ENCODE assay signal across 9 mouse cellular contexts in genomic region chr14:86484247-86484646, GRCm38 (mm10).
DNase-seq lines count a peak whose midpoint lies in the region; ATAC-seq and TF ChIP-seq lines count a peak whose summit lies in the region.
"Had no signal": no experiment of that assay in that cellular context is flagged by ENCODE, and none has a peak within 500 bp of the region (broad histone marks: within the 10 kb centered on the region; RNA-seq: fewer than 3 reads in every experiment).

No protein-coding gene starts in this region.

- 56% methylated on average over 5 of the region's 5 CpGs for WGBS in hindbrain, postnatal 0 days
- WGBS in hindbrain, embryonic 12.5 days, result 95% methylated on average over 5 of the region's 5 CpGs

- no peak overlapping the region for H3K27ac ChIP-seq in hindbrain, postnatal 0 days
- H3K27ac ChIP-seq in hindbrain, embryonic 12.5 days, result no peak overlapping the region
- H3K27ac ChIP-seq: lung, embryonic 15.5 days had no signal

- DNase-seq in hindbrain, postnatal 0 days (ENCODE audit: low spot score), result peak; percentile 59
- peak; percentile 55 for DNase-seq in brain, embryonic 14.5 days (ENCODE audit: low read depth)
- DNase-seq in cerebellum, adult 9-10 months, result peak; percentile 62
- peak; percentile 81 for DNase-seq in layer of hippocampus, adult 9-11 months
- DNase-seq in urinary bladder, adult 2 months (ENCODE audit: low spot score), result no peak
- DNase-seq: right cerebral cortex, postnatal 4 days had no signal

- H3K9me3 ChIP-seq in hindbrain, postnatal 0 days (ENCODE audit: low read length), result no peaks in the 10 kb centered on the region
- no peaks in the 10 kb centered on the region for H3K9me3 ChIP-seq in hindbrain, embryonic 12.5 days (replicated peaks)
- H3K9me3 ChIP-seq: lung, embryonic 15.5 days had no signal

- H3K9ac ChIP-seq in hindbrain, postnatal 0 days (replicated peaks; ENCODE audit: low read length), result no peak overlapping the region
- no peak overlapping the region for H3K9ac ChIP-seq in hindbrain, embryonic 12.5 days
- H3K9ac ChIP-seq: lung, embryonic 15.5 days had no signal

- ATAC-seq in hindbrain, postnatal 0 days, result 0 out of 2 replicates have a peak, but pooled peaks have one; percentile 59
- no peak for ATAC-seq in hindbrain, embryonic 12.5 days (ENCODE audit: low FRiP score)
- no peak for ATAC-seq in frontal cortex, adult (ENCODE audit: low TSS enrichment)

- no peak for TF ChIP-seq CTCF in hindbrain, postnatal 0 days (IDR thresholded peaks at IDR 0.05; ENCODE audit: low read depth)
- no peak for TF ChIP-seq CTCF in brain, embryonic 14.5 days (IDR thresholded peaks at IDR 0.05; ENCODE audit: borderline replicate concordance, extremely low read depth, insufficient read depth, insufficient read length)

- H3K4me3 ChIP-seq in hindbrain, postnatal 0 days (ENCODE audit: low read length), result no peak overlapping the region
- no peak overlapping the region for H3K4me3 ChIP-seq in hindbrain, embryonic 12.5 days
- H3K4me3 ChIP-seq: lung, embryonic 15.5 days had no signal

- H3K36me3 ChIP-seq in hindbrain, postnatal 0 days (ENCODE audit: insufficient read depth, low read length), result no peaks in the 10 kb centered on the region
- no peaks in the 10 kb centered on the region for H3K36me3 ChIP-seq in hindbrain, embryonic 12.5 days
- H3K36me3 ChIP-seq: lung, embryonic 15.5 days had no signal

- H3K27me3 ChIP-seq in hindbrain, postnatal 0 days (ENCODE audit: insufficient read depth, low read length), result no peaks in the 10 kb centered on the region
- H3K27me3 ChIP-seq in hindbrain, embryonic 12.5 days, result no peaks in the 10 kb centered on the region
- H3K27me3 ChIP-seq: lung, embryonic 15.5 days had no signal

- no peak overlapping the region for H3K4me2 ChIP-seq in hindbrain, postnatal 0 days (ENCODE audit: low read depth, low read length)
- H3K4me2 ChIP-seq in hindbrain, embryonic 12.5 days (replicated peaks), result no peak overlapping the region
- H3K4me2 ChIP-seq: lung, embryonic 15.5 days had no signal

- no peak for TF ChIP-seq POLR2A in brain, embryonic 14.5 days (IDR thresholded peaks at IDR 0.05; ENCODE audit: borderline replicate concordance, extremely low read depth, insufficient read depth, insufficient read length, poor library complexity, severe bottlenecking)

- 0 out of 2 replicates have a peak, but pooled peaks cover under 1% of the 10 kb centered on the region for H3K4me1 ChIP-seq in hindbrain, postnatal 0 days (ENCODE audit: insufficient read depth, low read length)
- H3K4me1 ChIP-seq in hindbrain, embryonic 12.5 days, result 0 out of 2 replicates have a peak, but pooled peaks cover 2% of the 10 kb centered on the region
